Mouse (Mus musculus) lung, adult 18-20 months (tissue): ENCODE results near the gene Vmn1r55.
"Not testable (repeated sequence)": the region's sequence is repeated elsewhere in the genome, so short reads cannot be mapped to it uniquely, and the experiment has no call there.

Source experiments
- DNase-seq, 2 experiments: peaks; one replicate each; pipeline ENCODE4 v3.0.0; 2022; ENCODE audit warnings: mixed read lengths in 2 of 2

Vmn1r55 gene

GRCm38 (mm10) chr7:5080815-5081214 lies 68.7 kb downstream of the Vmn1r55 start:
- no peak for DNase-seq

- DNase-seq, result peak; percentile 97 to 98
Measured at GRCm38 (mm10) chr7:5080010-5080751, 69.3 kb downstream of the Vmn1r55 start, which contains the start of gene Epn1. Epn1 (plus strand) TSS chr7:5080235.

- not testable (repeated sequence) for DNase-seq
Measured at GRCm38 (mm10) chr7:5079365-5080009, 70.0 kb downstream of the Vmn1r55 start.
